Mouse (Mus musculus): ENCODE measurements around the gene Ttll6.

Ttll6 gene

DNA sequence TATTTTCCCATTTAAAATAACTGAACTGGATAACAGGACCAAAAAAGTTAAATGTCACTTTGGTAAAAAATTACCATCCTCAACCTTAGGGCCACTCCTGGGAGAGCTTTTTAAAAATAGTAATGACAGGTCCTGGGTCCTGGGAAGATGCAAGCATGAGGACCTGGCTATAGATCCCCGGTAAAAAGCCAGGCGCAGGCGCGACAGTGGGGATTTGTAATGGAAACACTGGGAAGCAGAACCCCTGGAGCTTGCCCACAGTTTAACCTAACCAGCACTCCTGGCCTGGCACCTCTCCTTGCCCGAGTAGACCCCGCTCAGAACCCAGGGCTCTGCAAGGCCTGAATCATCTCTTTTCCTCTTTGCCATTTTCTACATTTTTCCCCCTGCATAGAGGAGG is 41.3 kb downstream of the Ttll6 start:
- H3K27me3 ChIP-seq (ENCODE audit: control insufficient read depth, insufficient read depth, low read length, poor library complexity, severe bottlenecking), result no peaks in the 10 kb centered on the region
- DNase-seq (ENCODE audit: low read depth, low spot score), result no peak
- no peaks in the 10 kb centered on the region for H3K36me3 ChIP-seq (ENCODE audit: control insufficient read depth, insufficient read depth, low read length, poor library complexity, severe bottlenecking)

DNA sequence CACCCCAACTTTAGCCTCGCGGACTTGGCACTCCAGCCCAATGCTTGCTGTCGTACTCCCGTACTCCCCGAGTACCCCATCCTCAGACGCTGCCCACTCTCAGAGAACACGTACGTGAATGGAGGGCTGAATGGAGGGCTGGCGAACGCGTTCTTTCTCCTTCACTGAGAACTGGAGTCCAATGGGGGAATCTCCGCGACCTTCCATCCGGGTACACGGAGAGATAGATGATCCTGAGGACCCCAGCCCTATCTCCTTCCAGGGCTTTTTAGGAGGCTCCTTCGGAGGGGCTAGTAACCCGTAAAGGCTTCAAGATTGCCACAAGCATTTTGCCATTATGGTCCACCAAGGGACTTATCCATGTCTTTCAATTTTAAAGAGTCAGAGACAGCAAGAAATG is 41.9 kb downstream of the Ttll6 start:
- H3K36me3 ChIP-seq (ENCODE audit: control insufficient read depth, insufficient read depth, low read length, poor library complexity, severe bottlenecking), result no peaks in the 10 kb centered on the region
- H3K27me3 ChIP-seq (ENCODE audit: control insufficient read depth, insufficient read depth, low read length, poor library complexity, severe bottlenecking), result no peaks in the 10 kb centered on the region
- DNase-seq (ENCODE audit: low read depth, low spot score), result no peak

DNA sequence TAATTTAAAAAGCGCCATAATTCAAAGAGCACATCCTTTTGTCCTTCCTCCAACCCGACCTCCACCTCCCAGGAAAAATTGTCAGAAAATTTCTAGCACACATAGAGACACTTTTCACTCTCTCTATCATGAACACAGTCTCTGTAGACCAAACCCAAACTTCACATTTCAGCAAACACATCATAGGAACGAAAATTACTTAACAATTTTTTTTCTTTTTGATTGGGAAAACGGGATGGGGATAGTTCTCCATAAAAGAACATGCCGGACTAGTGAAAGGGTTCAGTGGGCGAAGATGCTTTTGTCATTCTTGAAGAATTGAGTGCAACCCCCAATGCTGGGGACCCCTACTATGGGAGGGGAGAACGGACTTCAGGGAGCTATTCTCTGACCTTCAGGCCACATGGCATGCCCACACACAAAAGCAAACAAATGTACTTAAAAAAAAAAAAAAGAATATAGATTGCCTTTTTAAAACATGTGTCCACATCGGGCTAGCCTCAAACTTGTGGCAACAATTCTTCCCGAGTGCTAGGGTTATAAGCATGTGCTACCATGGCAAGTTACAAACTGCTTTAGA is 42.5 kb downstream of the Ttll6 start:
- no peaks in the 10 kb centered on the region for H3K36me3 ChIP-seq (ENCODE audit: control insufficient read depth, insufficient read depth, low read length, poor library complexity, severe bottlenecking)
- DNase-seq (ENCODE audit: low read depth, low spot score), result no peak
- no peaks in the 10 kb centered on the region for H3K27me3 ChIP-seq (ENCODE audit: control insufficient read depth, insufficient read depth, low read length, poor library complexity, severe bottlenecking)

DNA sequence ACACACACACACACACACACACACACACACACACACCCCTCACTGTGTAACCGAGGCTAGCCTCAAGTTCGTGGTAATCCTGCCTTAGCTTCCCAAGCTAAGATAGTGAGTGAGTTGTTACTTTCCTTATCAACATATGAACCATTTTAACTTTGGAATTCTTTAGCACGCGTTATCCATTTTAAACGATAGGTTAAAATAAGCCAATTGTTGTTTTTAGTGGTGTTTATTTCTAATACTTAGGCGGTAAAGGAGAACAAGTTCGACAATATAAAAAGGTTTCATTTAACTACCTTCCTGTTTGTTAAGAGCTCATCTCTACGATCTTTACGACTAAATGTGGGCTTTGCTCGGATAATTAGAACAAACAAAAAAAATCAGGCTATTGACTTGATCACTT is 43.3 kb downstream of the Ttll6 start:
- Histone ChIP-seq H3K27me3 (ENCODE audit: control insufficient read depth, insufficient read depth, low read length, poor library complexity, severe bottlenecking) (0 out of 2 replicates have a peak, but pooled peaks cover 2% of the 10 kb centered on the region), H3K36me3 (ENCODE audit: control insufficient read depth, insufficient read depth, low read length, poor library complexity, severe bottlenecking) (no peaks in the 10 kb centered on the region)
- no peak for DNase-seq (ENCODE audit: low read depth, low spot score)

DNA sequence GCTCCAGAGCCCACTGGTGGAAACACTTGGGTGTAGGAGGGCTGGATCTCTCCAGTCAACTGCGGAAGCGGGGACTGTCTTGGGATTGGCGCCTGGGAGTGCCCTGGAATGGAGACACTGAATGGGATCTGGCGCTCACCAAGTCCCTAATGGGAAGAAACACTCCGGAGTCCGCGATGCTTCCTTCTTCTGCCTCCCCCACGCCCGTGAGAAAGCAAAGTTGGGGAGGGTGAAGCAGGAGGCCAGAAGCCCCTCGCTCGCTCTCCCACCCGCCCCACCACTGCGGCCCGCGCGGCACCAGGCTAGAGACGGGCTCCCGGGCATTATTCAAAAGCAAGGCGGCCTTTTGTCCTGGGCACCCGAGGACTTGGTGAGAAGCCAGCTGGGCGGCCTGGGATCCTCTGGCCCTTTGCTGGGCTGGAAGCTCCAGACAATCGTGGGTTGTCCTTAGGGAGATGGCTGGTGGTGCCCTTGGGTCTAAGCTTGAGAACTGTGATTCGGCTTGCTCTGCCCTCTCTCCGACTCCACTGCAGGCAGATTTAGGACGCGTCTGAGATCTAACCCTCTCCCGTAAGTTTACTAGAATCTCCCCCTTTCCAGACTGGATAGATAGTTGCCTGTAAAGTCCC is 44.1 kb downstream of the Ttll6 start:
- DNase-seq (ENCODE audit: low read depth, low spot score), result no peak
- Histone ChIP-seq H3K36me3 (ENCODE audit: control insufficient read depth, insufficient read depth, low read length, poor library complexity, severe bottlenecking) (no peaks in the 10 kb centered on the region), H3K27me3 (ENCODE audit: control insufficient read depth, insufficient read depth, low read length, poor library complexity, severe bottlenecking) (0 out of 2 replicates have a peak, but pooled peaks cover 2% of the 10 kb centered on the region)

DNA sequence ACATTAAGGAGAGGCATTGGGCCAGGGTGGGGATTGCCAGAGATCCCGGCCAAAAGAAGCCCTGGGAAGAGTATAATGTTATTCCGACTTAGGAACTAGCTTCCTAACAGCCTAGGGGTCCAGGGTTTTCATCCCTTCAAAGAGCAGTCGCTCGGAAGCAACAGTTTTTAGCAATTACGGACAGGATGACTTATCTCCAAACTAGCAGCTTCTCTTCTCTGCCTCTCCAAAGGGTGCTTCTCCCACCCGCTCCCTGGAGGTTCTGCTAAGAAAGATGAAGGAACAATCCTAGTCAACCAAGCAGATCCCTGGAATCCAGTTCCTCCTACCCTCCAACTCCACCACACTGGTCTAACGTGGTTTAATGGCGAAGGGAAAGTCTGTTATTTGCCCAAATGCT is 44.8 kb downstream of the Ttll6 start:
- H3K27me3 ChIP-seq (ENCODE audit: control insufficient read depth, insufficient read depth, low read length, poor library complexity, severe bottlenecking), result 0 out of 2 replicates have a peak, but pooled peaks cover 2% of the 10 kb centered on the region
- no peak for DNase-seq (ENCODE audit: low read depth, low spot score)
- no peaks in the 10 kb centered on the region for H3K36me3 ChIP-seq (ENCODE audit: control insufficient read depth, insufficient read depth, low read length, poor library complexity, severe bottlenecking)

DNA sequence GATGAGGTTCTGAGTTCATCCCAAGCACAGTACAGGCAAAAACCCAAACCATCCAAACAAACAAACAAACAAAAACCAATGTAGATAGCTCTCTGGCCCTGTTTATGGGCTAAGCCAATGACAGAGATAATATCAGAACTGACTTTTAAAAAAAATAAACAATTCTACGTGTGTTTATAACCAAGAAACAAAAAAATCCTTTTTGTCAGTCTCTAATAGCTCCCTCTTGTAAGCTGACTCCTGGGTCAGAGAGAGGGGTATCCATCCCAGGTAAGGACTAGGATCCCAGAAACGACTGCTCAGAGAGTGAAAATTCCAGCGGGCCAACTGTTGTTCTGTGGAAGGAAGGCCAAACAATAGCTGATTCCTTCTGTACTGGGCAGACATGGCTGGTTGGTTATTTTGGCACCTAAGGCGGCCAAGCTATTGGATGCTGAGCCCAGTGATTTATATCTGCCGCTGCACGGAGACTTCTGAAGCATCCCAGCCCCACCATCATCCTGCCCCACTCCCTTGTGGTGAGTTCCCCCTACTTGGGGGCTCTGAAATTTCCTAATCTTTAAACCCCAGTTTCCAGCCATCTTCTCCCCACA is 45.4 kb downstream of the Ttll6 start:
- Histone ChIP-seq H3K27me3 (ENCODE audit: control insufficient read depth, insufficient read depth, low read length, poor library complexity, severe bottlenecking) (0 out of 2 replicates have a peak, but pooled peaks cover 2% of the 10 kb centered on the region), H3K36me3 (ENCODE audit: control insufficient read depth, insufficient read depth, low read length, poor library complexity, severe bottlenecking) (no peaks in the 10 kb centered on the region)
- DNase-seq (ENCODE audit: low read depth, low spot score), result no peak

DNA sequence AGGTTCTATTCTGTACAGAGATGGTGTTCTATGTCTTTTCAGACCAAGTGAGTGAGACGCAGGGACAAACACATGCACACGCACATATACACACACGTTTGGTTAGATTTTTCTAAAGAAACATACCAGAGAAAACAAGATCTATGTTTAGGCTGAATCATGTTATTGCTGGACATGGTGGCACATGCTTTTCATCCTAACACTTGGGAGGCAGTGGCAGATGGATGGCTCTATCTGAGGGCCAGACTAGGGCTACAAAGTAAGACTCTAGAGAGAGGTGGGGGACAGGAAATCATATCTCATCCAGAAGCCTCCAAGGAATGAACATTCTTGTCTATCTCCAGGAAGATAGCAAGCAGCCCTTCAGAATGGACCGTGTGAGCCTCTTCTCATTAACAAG is 47.5 kb downstream of the Ttll6 start:
- H3K36me3 ChIP-seq (ENCODE audit: control insufficient read depth, insufficient read depth, low read length, poor library complexity, severe bottlenecking), result no peaks in the 10 kb centered on the region
- DNase-seq (ENCODE audit: low read depth, low spot score), result no peak
- peaks cover 2% of the 10 kb centered on the region; the same call in 1 of the 2 replicates for H3K27me3 ChIP-seq (ENCODE audit: control insufficient read depth, insufficient read depth, low read length, poor library complexity, severe bottlenecking)

DNA sequence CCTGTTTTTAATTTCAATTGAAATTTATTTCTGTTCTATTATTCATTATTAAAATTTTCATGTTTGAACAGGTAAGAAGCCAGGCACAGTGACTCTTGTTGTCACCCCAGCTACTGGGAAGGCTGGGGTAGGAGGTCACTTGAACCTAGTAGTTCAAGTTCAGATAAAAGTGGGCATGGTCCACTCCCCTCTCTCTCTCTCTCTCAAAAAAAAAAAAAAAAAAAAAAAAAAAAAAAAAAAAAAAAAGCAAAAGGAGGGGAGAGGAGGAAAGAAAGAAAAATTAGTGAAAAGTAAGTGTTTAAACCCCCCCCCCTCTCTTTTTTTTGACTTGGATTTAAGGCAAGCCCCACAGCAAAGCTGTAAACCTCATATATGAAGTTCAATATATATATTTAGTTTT is 50.6 kb downstream of the Ttll6 start:
- Histone ChIP-seq H3K36me3 (ENCODE audit: control insufficient read depth, insufficient read depth, low read length, poor library complexity, severe bottlenecking) (no peaks in the 10 kb centered on the region), H3K27me3 (ENCODE audit: control insufficient read depth, insufficient read depth, low read length, poor library complexity, severe bottlenecking) (peaks cover 2% of the 10 kb centered on the region; the same call in 1 of the 2 replicates)
- DNase-seq (ENCODE audit: low read depth, low spot score), result no peak

DNA sequence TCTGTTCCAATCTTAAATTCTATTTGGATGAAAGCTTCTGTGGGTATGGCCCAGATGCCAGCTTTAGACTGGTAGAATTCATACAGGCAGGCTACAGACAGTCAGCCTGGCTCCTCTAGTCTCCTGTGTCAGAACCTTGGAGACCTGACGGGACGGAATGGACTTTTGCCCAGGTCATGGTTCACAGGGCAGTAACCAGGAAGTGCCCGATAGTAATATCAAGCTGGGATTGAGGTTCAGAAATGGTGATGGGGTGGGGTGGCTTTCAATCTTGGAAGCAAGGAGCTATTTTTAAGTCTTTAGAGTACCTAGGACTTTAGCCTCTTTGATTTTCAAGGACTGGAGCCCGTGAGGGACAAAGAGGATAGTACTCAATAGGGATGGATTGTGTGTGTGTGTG is 53.7 kb downstream of the Ttll6 start:
- Histone ChIP-seq H3K27me3 (ENCODE audit: control insufficient read depth, insufficient read depth, low read length, poor library complexity, severe bottlenecking) (no peaks in the 10 kb centered on the region; the same call in 1 of the 2 replicates), H3K36me3 (ENCODE audit: control insufficient read depth, insufficient read depth, low read length, poor library complexity, severe bottlenecking) (no peaks in the 10 kb centered on the region)
- DNase-seq (ENCODE audit: low read depth, low spot score), result no peak

DNA sequence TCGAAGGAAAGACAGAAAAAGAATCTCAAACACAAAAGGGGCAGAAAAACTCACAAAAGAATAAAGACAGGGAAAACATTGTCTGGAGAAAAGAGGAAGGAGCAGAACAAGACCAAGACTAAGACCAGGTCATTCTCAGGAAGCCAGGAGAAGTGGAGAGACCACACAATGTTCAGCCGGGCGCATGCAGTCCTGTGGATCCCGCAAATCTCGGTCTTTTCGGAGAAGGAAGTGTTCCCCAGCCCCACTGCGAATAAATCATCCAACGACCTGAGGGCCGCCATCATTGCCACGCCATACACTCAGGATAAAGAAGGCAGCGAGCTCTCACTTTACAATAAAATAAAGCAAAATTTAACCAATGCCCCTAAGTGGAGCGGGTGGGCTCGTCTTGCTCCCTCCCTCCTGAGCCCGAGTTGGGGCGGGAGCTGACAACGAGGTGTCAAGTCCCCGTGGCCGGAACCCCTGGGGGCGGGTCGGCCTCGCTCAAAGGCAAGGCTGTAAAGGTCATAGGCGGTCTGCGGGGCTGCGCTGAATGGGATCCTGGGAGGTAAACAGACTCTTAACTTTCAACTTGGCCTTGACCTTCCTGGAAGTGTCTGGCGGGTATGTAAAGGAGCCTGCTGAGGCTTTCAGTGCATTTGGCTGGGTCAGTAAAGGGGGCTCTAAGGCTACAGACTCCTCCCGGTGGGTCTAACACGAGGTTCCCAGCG is 56.4 kb downstream of the Ttll6 start:
- no peak for DNase-seq (ENCODE audit: low read depth, low spot score)
- Histone ChIP-seq H3K36me3 (ENCODE audit: control insufficient read depth, insufficient read depth, low read length, poor library complexity, severe bottlenecking) (no peaks in the 10 kb centered on the region), H3K27me3 (ENCODE audit: control insufficient read depth, insufficient read depth, low read length, poor library complexity, severe bottlenecking) (peaks cover 2% of the 10 kb centered on the region; the same call in 1 of the 2 replicates)

DNA sequence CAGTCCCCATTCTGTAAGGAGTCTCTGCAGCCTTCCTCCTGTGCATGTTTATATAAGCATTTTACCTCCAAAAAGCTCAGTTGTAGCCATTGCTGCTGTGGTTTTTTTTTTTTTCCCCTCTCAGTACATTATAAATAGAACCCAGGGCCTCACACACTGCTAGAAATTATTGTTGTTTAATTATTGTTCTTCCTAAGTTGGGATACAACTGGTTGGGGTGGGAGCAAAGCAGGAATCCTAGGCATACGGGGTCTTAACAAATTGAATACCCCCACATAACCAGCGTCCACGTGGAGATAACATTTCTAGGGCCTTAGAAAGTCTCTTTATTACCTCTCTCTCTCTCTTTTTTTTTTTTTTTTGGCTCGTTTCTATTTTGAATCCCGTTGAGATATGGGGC is 57.5 kb downstream of the Ttll6 start:
- H3K27me3 ChIP-seq (ENCODE audit: control insufficient read depth, insufficient read depth, low read length, poor library complexity, severe bottlenecking), result 0 out of 2 replicates have a peak, but pooled peaks cover 2% of the 10 kb centered on the region
- H3K36me3 ChIP-seq (ENCODE audit: control insufficient read depth, insufficient read depth, low read length, poor library complexity, severe bottlenecking), result no peaks in the 10 kb centered on the region
- no peak for DNase-seq (ENCODE audit: low read depth, low spot score)

DNA sequence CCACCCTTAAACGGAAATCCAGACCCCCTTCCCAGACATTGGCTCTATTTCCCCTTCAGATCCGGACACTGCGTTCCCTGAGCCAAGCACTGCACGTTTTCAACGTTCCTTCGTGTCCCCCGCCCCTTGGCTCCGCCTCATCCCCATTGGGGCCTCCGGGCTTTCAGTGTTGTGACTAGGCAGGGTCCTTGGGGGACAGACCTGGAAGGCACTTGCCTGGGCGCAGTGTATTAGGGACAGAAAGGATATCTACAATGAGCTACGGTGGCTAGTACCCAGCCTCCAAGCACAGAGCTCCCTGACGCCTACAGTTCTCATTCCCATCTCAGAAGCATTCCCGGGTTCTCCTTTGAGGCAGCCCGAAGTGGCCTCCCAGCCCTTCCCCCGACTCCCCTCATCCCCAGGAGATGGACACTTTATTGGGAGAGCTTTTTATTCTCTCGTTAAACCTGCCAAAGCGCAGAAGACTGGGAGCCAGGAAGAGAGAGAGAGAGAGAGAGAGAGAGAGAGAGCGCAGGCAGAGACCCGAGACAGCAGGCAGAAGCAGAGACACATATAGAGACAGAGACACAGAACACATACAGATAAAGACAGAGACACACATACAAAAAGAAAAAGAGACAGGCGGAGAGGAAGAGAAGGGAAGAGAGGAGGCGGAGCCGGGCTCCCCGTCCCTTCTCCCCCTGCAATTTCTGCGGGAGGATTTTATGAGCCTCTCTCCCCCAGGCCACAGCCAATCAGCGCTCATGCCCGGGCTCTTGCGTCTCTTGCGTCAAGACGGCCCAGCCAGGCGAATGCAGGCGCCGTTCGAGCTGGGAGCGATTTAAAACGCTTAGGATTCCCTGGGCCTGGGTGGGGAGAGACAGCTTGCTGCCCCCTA is 60.2 kb downstream of the Ttll6 start, which contains the start of gene Hoxb13:
Gene Hoxb13, plus strand, starts transcription at position 796 of the 880 bp plus-strand sequence.
- Histone ChIP-seq H3K27me3 (ENCODE audit: control insufficient read depth, insufficient read depth, low read length, poor library complexity, severe bottlenecking) (peaks cover 2% of the 10 kb centered on the region; the same call in 1 of the 2 replicates), H3K36me3 (ENCODE audit: control insufficient read depth, insufficient read depth, low read length, poor library complexity, severe bottlenecking) (no peaks in the 10 kb centered on the region)
- no peak for DNase-seq (ENCODE audit: low read depth, low spot score)

DNA sequence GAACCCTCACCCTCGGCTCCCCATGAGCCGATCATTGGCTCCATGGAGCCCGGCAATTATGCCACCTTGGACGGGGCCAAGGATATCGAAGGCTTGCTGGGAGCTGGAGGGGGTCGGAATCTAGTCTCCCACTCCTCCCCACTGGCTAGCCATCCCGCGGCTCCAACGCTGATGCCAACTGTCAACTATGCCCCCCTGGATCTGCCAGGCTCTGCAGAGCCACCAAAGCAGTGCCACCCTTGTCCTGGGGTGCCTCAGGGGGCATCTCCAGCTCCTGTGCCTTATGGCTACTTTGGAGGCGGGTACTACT is 60.8 kb downstream of the Ttll6 start:
- H3K36me3 ChIP-seq (ENCODE audit: control insufficient read depth, insufficient read depth, low read length, poor library complexity, severe bottlenecking), result no peaks in the 10 kb centered on the region
- no peak for DNase-seq (ENCODE audit: low read depth, low spot score)
- H3K27me3 ChIP-seq (ENCODE audit: control insufficient read depth, insufficient read depth, low read length, poor library complexity, severe bottlenecking), result peaks cover 2% of the 10 kb centered on the region; the same call in 1 of the 2 replicates
